Mouse (Mus musculus): ENCODE data around the gene Pim3. TPM values are rescaled to one million over a fixed set of nuclear protein-coding genes. Genes with fewer than 3 reads are reported as not detected.

The Pim3 gene
- polyA plus RNA-seq, 1 experiment from 2014 or later, result 48.6 TPM

- no peaks in the 10 kb centered on the region for H3K27me3 ChIP-seq (ENCODE audit: insufficient read depth, low read length)
- no peaks in the 10 kb centered on the region for H3K4me1 ChIP-seq (ENCODE audit: insufficient read depth)
- TF ChIP-seq CTCF (IDR thresholded peaks at IDR 0.05; ENCODE audit: low read depth), result no peak
- H3K36me3 ChIP-seq (ENCODE audit: insufficient read depth), result no peaks in the 10 kb centered on the region
- no peak overlapping the region for H3K27ac ChIP-seq (ENCODE audit: low read depth)
- ATAC-seq (ENCODE audit: insufficient read depth) (no peak), DNase-seq (no peak)
- WGBS, result 67% methylated on average over 4 of the region's 4 CpGs
- no peak overlapping the region for H3K4me2 ChIP-seq
- no peak overlapping the region for H3K4me3 ChIP-seq (ENCODE audit: low read depth, low read length)
- no peaks in the 10 kb centered on the region for H3K9me3 ChIP-seq (ENCODE audit: low read depth, low read length)
- no peak overlapping the region for H3K9ac ChIP-seq
Observed at GRCm38 (mm10) chr15:88906347-88906746, 44.4 kb downstream of the Pim3 start.

- WGBS, result 89% methylated on average over 7 of the region's 7 CpGs
- H3K27ac ChIP-seq (ENCODE audit: low read depth), result no peak overlapping the region
- DNase-seq, result no peak
- no peak overlapping the region for H3K9ac ChIP-seq
- no peak for ATAC-seq (ENCODE audit: insufficient read depth)
- no peak overlapping the region for H3K4me2 ChIP-seq
- no peak overlapping the region for H3K4me3 ChIP-seq (ENCODE audit: low read depth, low read length)
- no peaks in the 10 kb centered on the region for H3K36me3 ChIP-seq (ENCODE audit: insufficient read depth)
- TF ChIP-seq CTCF (IDR thresholded peaks at IDR 0.05; ENCODE audit: low read depth), result no peak
- H3K27me3 ChIP-seq (ENCODE audit: insufficient read depth, low read length), result no peaks in the 10 kb centered on the region
- no peaks in the 10 kb centered on the region for H3K4me1 ChIP-seq (ENCODE audit: insufficient read depth)
- no peaks in the 10 kb centered on the region for H3K9me3 ChIP-seq (ENCODE audit: low read depth, low read length)
Observed at GRCm38 (mm10) chr15:88915046-88915445, 53.1 kb downstream of the Pim3 start.

Other genes starting within 250 kb of the Pim3 start
- 23.1 and 27.0 TPM in 2 replicates for gene Brd1, start 128.0 kb upstream of the Pim3 start, polyA plus RNA-seq (2014; fragmentation: Nextera tagmentation; extraction: Ambion mirVana)
- gene Zbed4, start 110.5 kb upstream of the Pim3 start, polyA plus RNA-seq (2014; fragmentation: Nextera tagmentation; extraction: Ambion mirVana), result 23.1 and 23.2 TPM in 2 replicates
- 13.3 and 15.0 TPM in 2 replicates for gene Alg12, start 42.9 kb upstream of the Pim3 start, polyA plus RNA-seq (2014; fragmentation: Nextera tagmentation; extraction: Ambion mirVana)
- 93.8 and 97.9 TPM in 2 replicates for gene Creld2, start 42.5 kb upstream of the Pim3 start, polyA plus RNA-seq (2014; fragmentation: Nextera tagmentation; extraction: Ambion mirVana)
- not detected in 2 replicates for gene Ttll8, start 92.2 kb downstream of the Pim3 start, polyA plus RNA-seq (2014; fragmentation: Nextera tagmentation; extraction: Ambion mirVana)
- gene Mlc1, start 116.8 kb downstream of the Pim3 start, polyA plus RNA-seq (2014; fragmentation: Nextera tagmentation; extraction: Ambion mirVana), result not detected in 2 replicates
- 0.89 TPM in 1 of 2 replicates, not detected in the other for gene Mov10l1, start 120.7 kb downstream of the Pim3 start, polyA plus RNA-seq (2014; fragmentation: Nextera tagmentation; extraction: Ambion mirVana)
- 0.22 and 0.34 TPM in 2 replicates for gene Panx2, start 197.5 kb downstream of the Pim3 start, polyA plus RNA-seq (2014; fragmentation: Nextera tagmentation; extraction: Ambion mirVana)
- gene Trabd, start 212.9 kb downstream of the Pim3 start, polyA plus RNA-seq (2014; fragmentation: Nextera tagmentation; extraction: Ambion mirVana), result 48.6 and 51.6 TPM in 2 replicates
- gene Selenoo, start 226.9 kb downstream of the Pim3 start, polyA plus RNA-seq (2014; fragmentation: Nextera tagmentation; extraction: Ambion mirVana), result 18.7 and 21.5 TPM in 2 replicates